8 mouse cellular contexts compared by ENCODE assay signal in the genomic region with DNA sequence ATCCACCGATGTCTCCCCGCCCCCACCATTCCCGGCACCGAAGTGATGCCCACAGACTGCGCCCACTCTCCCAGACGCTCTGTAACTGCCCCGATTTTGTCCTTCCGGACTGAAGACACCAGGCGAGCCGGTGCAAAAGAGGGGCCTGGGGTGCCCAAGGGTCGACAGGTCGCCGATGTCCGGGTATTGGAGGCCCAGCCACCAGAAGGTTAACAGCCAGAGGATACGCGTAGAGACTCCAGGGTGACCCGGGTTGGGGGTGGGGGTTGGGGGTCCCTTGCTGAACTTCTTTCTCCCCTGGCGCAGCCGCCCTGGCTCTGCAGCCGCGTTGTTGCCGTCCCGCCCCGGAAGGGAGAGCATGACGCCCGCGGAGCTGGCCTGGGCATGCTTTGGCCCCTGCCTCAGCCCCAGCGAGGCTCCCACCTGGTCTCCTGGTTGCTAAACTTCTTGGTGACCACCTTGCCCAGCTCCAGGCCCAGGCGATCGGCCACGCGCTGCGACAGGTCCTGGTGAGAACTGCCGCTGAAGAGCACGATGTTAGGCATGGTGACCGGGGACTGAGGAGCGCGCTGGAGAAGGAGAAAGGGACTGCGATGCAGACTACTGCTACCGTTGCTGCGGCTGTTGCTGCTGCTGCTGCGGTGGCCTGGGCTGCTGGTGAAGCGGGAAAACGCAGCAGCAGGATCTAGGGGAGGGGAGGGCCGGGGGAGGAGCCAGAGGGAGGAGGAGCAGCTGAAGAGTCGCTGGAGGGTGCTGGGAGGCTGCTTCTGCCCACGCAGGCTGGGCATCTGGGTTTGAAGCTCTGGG. TPM values are rescaled to one million over a fixed set of nuclear protein-coding genes. Genes with fewer than 3 reads are reported as not detected.
DNase-seq lines count a peak whose midpoint lies in the region; ATAC-seq lines count a peak whose summit lies in the region.

TSS of gene Prps2 (minus strand) at position 703 of the 807 bp plus-strand sequence.

- WGBS in heart, embryonic 11.5 days (ENCODE audit: insufficient replicate concordance), result 15% methylated on average over 38 of the region's 47 CpGs
- 24% methylated on average over 47 of the region's 47 CpGs for WGBS in kidney, embryonic 16.5 days
- 10% methylated on average over 41 of the region's 47 CpGs for WGBS in liver, embryonic 12.5 days (ENCODE audit: insufficient replicate concordance)

- no peaks in the 10 kb centered on the region for H3K27me3 ChIP-seq in heart, embryonic 11.5 days (ENCODE audit: control insufficient read depth, insufficient read depth, low read length)
- H3K27me3 ChIP-seq in kidney, embryonic 16.5 days (ENCODE audit: insufficient read depth, low read length), result peaks cover 26% of the 10 kb centered on the region
- peaks cover 7% of the 10 kb centered on the region; the same call in 1 of the 2 replicates for H3K27me3 ChIP-seq in liver, embryonic 12.5 days (replicated peaks)
- no peaks in the 10 kb centered on the region for H3K27me3 ChIP-seq in splenic B cell, adult 2 months (ENCODE audit: control insufficient read depth, insufficient read depth, low read length, poor library complexity, severe bottlenecking)

- peak within 1 kb of the TSS; percentile 58 for H3K4me3 ChIP-seq in heart, embryonic 11.5 days (ENCODE audit: low read depth, low read length)
- peak within 1 kb of the TSS; percentile 63 for H3K4me3 ChIP-seq in kidney, embryonic 16.5 days (ENCODE audit: low read length)
- H3K4me3 ChIP-seq in liver, embryonic 12.5 days, result peak within 1 kb of the TSS; percentile 64

- H3K27ac ChIP-seq in heart, embryonic 11.5 days (ENCODE audit: low read depth, low read length), result peak within 1 kb of the TSS; percentile 66
- peak within 1 kb of the TSS; percentile 87 for H3K27ac ChIP-seq in kidney, embryonic 16.5 days (ENCODE audit: low read length)
- H3K27ac ChIP-seq in liver, embryonic 12.5 days, result peak within 1 kb of the TSS; percentile 62

- no peaks in the 10 kb centered on the region for H3K36me3 ChIP-seq in heart, embryonic 11.5 days (ENCODE audit: control insufficient read depth, insufficient read depth, low read length)
- H3K36me3 ChIP-seq in kidney, embryonic 16.5 days (ENCODE audit: insufficient read depth, low read length), result no peaks in the 10 kb centered on the region
- no peaks in the 10 kb centered on the region for H3K36me3 ChIP-seq in liver, embryonic 12.5 days
- H3K36me3 ChIP-seq in splenic B cell, adult 2 months (ENCODE audit: control insufficient read depth, insufficient read depth, low read length, poor library complexity, severe bottlenecking), result no peaks in the 10 kb centered on the region

- DNase-seq in B cell, adult 2 months, result peak; percentile 43 to 46
- peak; percentile 3 to 4 for DNase-seq in adrenal gland, postnatal 4 days (ENCODE audit: low spot score in 2 of 2)
- peak; percentile 67 for DNase-seq in naive thymus-derived CD4-positive, alpha-beta T cell, adult 2 months (ENCODE audit: low read depth)
- peak; percentile 48 for DNase-seq in splenic B cell, adult 2 months (ENCODE audit: low read depth, low spot score)

- H3K4me2 ChIP-seq in heart, embryonic 11.5 days, result peak within 1 kb of the TSS; percentile 72
- peak within 1 kb of the TSS; percentile 72 for H3K4me2 ChIP-seq in kidney, embryonic 16.5 days (replicated peaks; ENCODE audit: low read depth, low read length)
- peak within 1 kb of the TSS; percentile 83 for H3K4me2 ChIP-seq in liver, embryonic 12.5 days

- peak within 1 kb of the TSS; percentile 81 for H3K9ac ChIP-seq in heart, embryonic 11.5 days (ENCODE audit: low read depth, low read length)
- H3K9ac ChIP-seq in kidney, embryonic 16.5 days (replicated peaks; ENCODE audit: low read length), result peak within 1 kb of the TSS; percentile 78
- H3K9ac ChIP-seq in liver, embryonic 12.5 days, result peak within 1 kb of the TSS; percentile 73

- H3K9me3 ChIP-seq in heart, embryonic 11.5 days (replicated peaks; ENCODE audit: control insufficient read depth, low read length), result no peaks in the 10 kb centered on the region
- no peaks in the 10 kb centered on the region for H3K9me3 ChIP-seq in kidney, embryonic 16.5 days (ENCODE audit: low read length)
- H3K9me3 ChIP-seq in liver, embryonic 12.5 days (replicated peaks), result no peaks in the 10 kb centered on the region

- peak; percentile 46; the same call in 1 of the 2 replicates for ATAC-seq in erythroblast, adult 5-6 weeks (replicated peaks; ENCODE audit: low FRiP score, poor library complexity, severe bottlenecking)
- peak; percentile 81 for ATAC-seq in heart, embryonic 11.5 days (replicated peaks; ENCODE audit: insufficient number of reproducible peaks, low FRiP score, low TSS enrichment)
- peak; percentile 92 for ATAC-seq in kidney, embryonic 16.5 days (ENCODE audit: low FRiP score, low TSS enrichment)
- ATAC-seq in liver, embryonic 12.5 days, result peak; percentile 92

- H3K4me1 ChIP-seq in heart, embryonic 11.5 days (ENCODE audit: control insufficient read depth, insufficient read depth, low read length), result no peaks in the 10 kb centered on the region; the same call in 1 of the 2 replicates
- no peaks in the 10 kb centered on the region; the same call in 1 of the 2 replicates for H3K4me1 ChIP-seq in kidney, embryonic 16.5 days (ENCODE audit: insufficient read depth, low read length)
- peaks cover 20% of the 10 kb centered on the region for H3K4me1 ChIP-seq in liver, embryonic 12.5 days

RNA-seq across cellular contexts. Expression of gene Prps2, which starts in this region (rescaled TPM):
- 10 to 100 TPM; 30.6 to 37.5 TPM for total RNA-seq in adrenal gland, postnatal 4 days (2021)
- total RNA-seq in erythroblast, adult 5-6 weeks (2015; ENCODE audit: low replicate concordance), result 8.8 and 11.7 TPM in 2 replicates
- total RNA-seq in erythroblast, adult 5-6 weeks (2017; ENCODE audit: low replicate concordance), result 2.9 and 9.7 TPM in 2 replicates
- polyA plus RNA-seq in heart, embryonic 11.5 days (2014; fragmentation: Nextera tagmentation; extraction: Ambion mirVana), result 30.0 and 33.4 TPM in 2 replicates
- polyA plus RNA-seq in kidney, embryonic 16.5 days (2015; fragmentation: Nextera tagmentation; extraction: Ambion mirVana), result 33.4 and 33.5 TPM in 2 replicates
- 15.3 and 15.8 TPM in 2 replicates for polyA plus RNA-seq in liver, embryonic 12.5 days (2016; fragmentation: Nextera tagmentation; extraction: Ambion mirVana)

Comparison
In these comparisons a context has a peak if more than half of its experiments do, and no peak if none do; other contexts are left out.
1. Peak in every context shown above with its lines: DNase-seq, ATAC-seq, H3K4me3 ChIP-seq and H3K27ac ChIP-seq.
2. DNase-seq: peak in every context shown above with its lines; median percentile 67 in naive thymus-derived CD4-positive, alpha-beta T cell, adult 2 months; 48 in splenic B cell, adult 2 months; 44 in B cell, adult 2 months; 4 in adrenal gland, postnatal 4 days.